Mouse (Mus musculus) lung, postnatal 14 days (tissue): ENCODE measurements around the gene Rad52.

Experiments
- DNase-seq: peaks from one replicate; pipeline ENCODE4 v3.0.0; 2021

The Rad52 gene

GRCm38 (mm10) chr6:119902204-119903080, at the start of gene Rad52:
Gene Rad52, plus strand, starts transcription at chr6:119902698.
- DNase-seq: peak; percentile 80

GRCm38 (mm10) chr6:119854156-119854555, 48.3 kb upstream of the Rad52 start:
- no peak for DNase-seq

- DNase-seq: no peak
These were observed 47.0 kb upstream of the Rad52 start for GRCm38 (mm10) chr6:119855471-119855870.

- DNase-seq: no peak
These were observed 42.3 kb upstream of the Rad52 start for GRCm38 (mm10) chr6:119860236-119860635.

GRCm38 (mm10) chr6:119861519-119861918, 41.0 kb upstream of the Rad52 start:
- no peak for DNase-seq

- peak; percentile 51 for DNase-seq
These were observed 38.0 kb upstream of the Rad52 start for GRCm38 (mm10) chr6:119864341-119865034.

- DNase-seq: no peak
These were observed 19.3 kb upstream of the Rad52 start for GRCm38 (mm10) chr6:119883151-119883550.

- no peak for DNase-seq
These were observed 9.8 kb upstream of the Rad52 start for GRCm38 (mm10) chr6:119892711-119893110.

GRCm38 (mm10) chr6:119903081-119903789, 737 bp downstream of the Rad52 start:
- no peak for DNase-seq

- DNase-seq: no peak
These were observed 3.0 kb downstream of the Rad52 start for GRCm38 (mm10) chr6:119905461-119905860.

GRCm38 (mm10) chr6:119912046-119912445, 9.5 kb downstream of the Rad52 start:
- peak; percentile 22 for DNase-seq

- DNase-seq: no peak
These were observed 13.2 kb downstream of the Rad52 start for GRCm38 (mm10) chr6:119915710-119916109.

GRCm38 (mm10) chr6:119918561-119919181, 16.2 kb downstream of the Rad52 start:
- peak; percentile 20 for DNase-seq

- DNase-seq: no peak
These were observed 19.6 kb downstream of the Rad52 start for GRCm38 (mm10) chr6:119922136-119922535.

- no peak for DNase-seq
These were observed 20.0 kb downstream of the Rad52 start for GRCm38 (mm10) chr6:119922544-119922943.

GRCm38 (mm10) chr6:119924235-119925005, 21.9 kb downstream of the Rad52 start:
- DNase-seq: no peak
